Mouse (Mus musculus): Measurements from ENCODE around the gene Igfbp5.

DNA sequence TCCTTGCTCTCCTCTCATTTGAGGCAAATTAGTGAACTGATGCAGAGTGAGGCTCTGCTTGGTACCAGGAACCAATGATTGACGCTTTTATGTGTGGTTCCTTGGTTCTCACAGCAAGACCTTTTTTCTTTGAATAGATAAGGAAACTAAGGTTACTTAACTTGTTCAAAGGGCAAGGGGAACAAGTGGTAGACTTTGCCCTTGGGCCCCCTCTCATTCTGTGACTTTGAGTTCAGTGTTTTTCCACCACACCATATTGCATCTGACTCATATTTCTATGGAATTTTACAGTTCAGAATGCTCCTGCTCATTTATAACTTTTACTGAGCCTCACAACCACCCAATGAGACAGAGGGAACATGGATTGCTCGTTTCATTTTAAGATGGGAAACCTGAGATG, 21.1 kb upstream of the Igfbp5 start:
- no peak for TF ChIP-seq CTCF (conservative IDR thresholded peaks at IDR 0.05; ENCODE audit: insufficient read depth, insufficient read length, low read depth, low read length)
- no peak for TF ChIP-seq POLR2A (IDR thresholded peaks at IDR 0.05; ENCODE audit: low read depth, low read length)
